Mouse (Mus musculus): Measurements from ENCODE around the gene Atg14. TPM values are rescaled to one million over a fixed set of nuclear protein-coding genes. Genes with fewer than 3 reads are reported as not detected.

Atg14 gene
- polyA plus RNA-seq, 2 experiments: 3.7 to 5.9 TPM

DNA sequence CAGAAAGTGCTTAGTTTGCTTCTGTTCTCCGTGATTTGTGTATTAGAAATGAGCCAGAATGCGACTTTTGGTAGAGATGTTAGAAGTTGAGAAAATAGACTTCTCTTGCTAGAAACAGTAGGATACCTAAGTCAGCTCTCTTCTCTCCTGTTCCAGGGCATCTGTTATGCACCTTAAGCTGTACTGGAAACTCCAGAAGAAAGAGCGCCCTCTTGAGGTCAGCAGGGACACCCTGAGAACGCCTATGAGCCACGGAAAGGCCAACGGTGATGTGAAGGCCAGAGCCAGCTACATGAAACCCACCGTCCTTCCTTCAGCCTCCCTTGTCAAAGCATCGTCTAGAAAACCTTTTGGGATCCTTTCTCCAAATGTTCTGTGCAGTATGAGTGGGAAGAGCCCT, 41.4 kb downstream of the Atg14 start:
- H3K4me1 ChIP-seq (replicated peaks; ENCODE audit: control insufficient read depth in 2 of 2, insufficient read depth in 2 of 2, low read length in 1 of 2): peaks cover 63 to 67% of the 10 kb centered on the region in 2 experiments
- H3K9ac ChIP-seq (replicated peaks): no peak overlapping the region
- H3K9me3 ChIP-seq (ENCODE audit: control insufficient read depth, low read length): no peaks in the 10 kb centered on the region
- H3K27me3 ChIP-seq (ENCODE audit: control insufficient read depth, insufficient read depth, low read length): no peaks in the 10 kb centered on the region
- TF ChIP-seq CTCF (IDR thresholded peaks at IDR 0.05; ENCODE audit: low read depth): peak; percentile 91
- 0 out of 2 replicates have a peak, but pooled peaks have one; percentile 26 for TF ChIP-seq EP300 (IDR thresholded peaks at IDR 0.05; ENCODE audit: low read depth)
- ATAC-seq (ENCODE audit: insufficient read depth): no peak
- H3K4me2 ChIP-seq (ENCODE audit: low read depth): no peak overlapping the region; the same call in 1 of the 2 replicates
- peak overlapping the region; percentile 94 for H3K27ac ChIP-seq
- peaks cover 34% of the 10 kb centered on the region for H3K36me3 ChIP-seq (replicated peaks; ENCODE audit: control insufficient read depth, insufficient read depth, low read depth)
- WGBS (ENCODE audit: insufficient replicate concordance): 31% methylated on average over 8 of the region's 8 CpGs
- peak; percentile 64 to 69 (median 69) for DNase-seq (ENCODE audit: low read depth in 3 of 3, low spot score in 3 of 3)
- H3K4me3 ChIP-seq (ENCODE audit: insufficient read depth in 1 of 2, low read depth in 2 of 2, low read length in 2 of 2): no peak overlapping the region

DNA sequence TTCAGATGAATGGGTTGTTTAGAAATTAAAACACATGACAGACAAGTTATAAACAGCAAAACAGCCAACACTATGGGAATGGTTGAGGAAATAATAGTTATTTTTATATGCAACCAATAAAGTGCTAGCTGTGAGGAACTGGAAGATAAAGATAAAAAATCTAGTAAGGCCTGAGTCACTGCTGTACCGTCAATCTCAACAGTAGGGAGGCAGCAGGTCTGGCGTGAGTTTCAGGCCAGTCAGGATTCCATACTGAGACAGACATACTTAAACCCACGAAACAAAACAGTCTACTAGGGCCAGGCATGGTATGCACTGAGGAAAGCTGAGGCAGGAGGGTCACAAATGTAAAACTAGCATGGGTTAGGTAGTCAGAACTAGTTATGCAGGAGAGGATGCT, 42.2 kb downstream of the Atg14 start:
- Histone ChIP-seq H3K36me3 (replicated peaks; ENCODE audit: control insufficient read depth, insufficient read depth, low read depth) (peaks cover 34% of the 10 kb centered on the region), H3K4me3 (ENCODE audit: insufficient read depth in 1 of 2, low read depth in 2 of 2, low read length in 2 of 2) (peak overlapping the region in 1 of 2 experiments; percentile 27; a peak in 1 of 4 replicates), H3K4me1 (replicated peaks; ENCODE audit: control insufficient read depth in 2 of 2, insufficient read depth in 2 of 2, low read length in 1 of 2) (peaks cover 60 to 61% of the 10 kb centered on the region in 2 experiments), H3K9ac (replicated peaks) (peak overlapping the region; percentile 55), H3K4me2 (ENCODE audit: low read depth) (peak overlapping the region; percentile 68), H3K9me3 (ENCODE audit: control insufficient read depth, low read length) (no peaks in the 10 kb centered on the region), H3K27ac (peak overlapping the region; percentile 94), H3K27me3 (ENCODE audit: control insufficient read depth, insufficient read depth, low read length) (no peaks in the 10 kb centered on the region)
- ATAC-seq (ENCODE audit: insufficient read depth) (peak; percentile 74), DNase-seq (ENCODE audit: low read depth in 3 of 3, low spot score in 3 of 3) (no peak)
- TF ChIP-seq CTCF (IDR thresholded peaks at IDR 0.05; ENCODE audit: low read depth) (no peak), EP300 (IDR thresholded peaks at IDR 0.05; ENCODE audit: low read depth) (peak; percentile 24)
- WGBS (ENCODE audit: insufficient replicate concordance): 33% methylated on average over 3 of the region's 3 CpGs

GRCm38 (mm10) chr14:47527833-47528232, 42.6 kb downstream of the Atg14 start:
- Histone ChIP-seq H3K4me1 (replicated peaks; ENCODE audit: control insufficient read depth in 2 of 2, insufficient read depth in 2 of 2, low read length in 1 of 2) (peaks cover 56 to 57% of the 10 kb centered on the region in 2 experiments), H3K27me3 (ENCODE audit: control insufficient read depth, insufficient read depth, low read length) (no peaks in the 10 kb centered on the region), H3K4me3 (ENCODE audit: insufficient read depth in 1 of 2, low read depth in 2 of 2, low read length in 2 of 2) (peak overlapping the region in 1 of 2 experiments; percentile 27; a peak in 2 of 4 replicates), H3K9ac (replicated peaks) (peak overlapping the region; percentile 55), H3K27ac (peak overlapping the region; percentile 94), H3K36me3 (replicated peaks; ENCODE audit: control insufficient read depth, insufficient read depth, low read depth) (peaks cover 34% of the 10 kb centered on the region), H3K9me3 (ENCODE audit: control insufficient read depth, low read length) (no peaks in the 10 kb centered on the region), H3K4me2 (ENCODE audit: low read depth) (peak overlapping the region; percentile 68)
- DNase-seq (ENCODE audit: low read depth in 3 of 3, low spot score in 3 of 3) (peak; percentile 67 to 77 (median 68)), ATAC-seq (ENCODE audit: insufficient read depth) (peak; percentile 93)
- WGBS (ENCODE audit: insufficient replicate concordance): 16% methylated on average over 2 of the region's 2 CpGs
- TF ChIP-seq CTCF (IDR thresholded peaks at IDR 0.05; ENCODE audit: low read depth) (no peak), EP300 (IDR thresholded peaks at IDR 0.05; ENCODE audit: low read depth) (peak; percentile 82)

DNA sequence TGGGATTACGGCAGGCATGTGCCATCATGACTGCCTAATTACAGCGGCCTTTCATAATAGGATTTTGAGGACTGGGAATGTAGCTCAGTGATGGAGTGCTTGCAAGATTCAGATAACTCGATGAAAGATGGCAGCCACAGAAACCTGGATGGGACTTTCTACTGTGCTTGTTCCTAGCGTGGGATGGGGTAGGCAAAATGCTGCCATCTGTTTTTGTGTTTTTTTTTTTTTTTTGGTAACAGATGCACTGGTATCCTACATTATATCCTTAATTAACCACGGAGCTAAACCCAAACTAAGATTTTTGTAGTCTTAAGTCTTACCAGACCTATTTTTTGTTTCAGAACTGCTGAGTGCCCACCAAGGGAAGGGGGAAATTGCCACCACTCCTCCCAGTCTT, 44.6 kb downstream of the Atg14 start:
- H3K27me3 ChIP-seq (ENCODE audit: control insufficient read depth, insufficient read depth, low read length): no peaks in the 10 kb centered on the region
- ATAC-seq (ENCODE audit: insufficient read depth) (no peak), DNase-seq (ENCODE audit: low read depth in 3 of 3, low spot score in 3 of 3) (no peak)
- H3K4me2 ChIP-seq (ENCODE audit: low read depth): 0 out of 2 replicates have a peak overlapping the region, but pooled peaks have one; percentile 1
- no peak overlapping the region; the same call in 1 of the 2 replicates for H3K9ac ChIP-seq (replicated peaks)
- WGBS (ENCODE audit: insufficient replicate concordance): 84% methylated on average over 5 of the region's 5 CpGs
- H3K4me1 ChIP-seq (replicated peaks; ENCODE audit: control insufficient read depth in 2 of 2, insufficient read depth in 2 of 2, low read length in 1 of 2): peaks cover 64 to 65% of the 10 kb centered on the region in 2 experiments
- H3K9me3 ChIP-seq (ENCODE audit: control insufficient read depth, low read length): no peaks in the 10 kb centered on the region
- H3K4me3 ChIP-seq (ENCODE audit: insufficient read depth in 1 of 2, low read depth in 2 of 2, low read length in 2 of 2): no peak overlapping the region
- H3K36me3 ChIP-seq (replicated peaks; ENCODE audit: control insufficient read depth, insufficient read depth, low read depth): peaks cover 24% of the 10 kb centered on the region
- peak overlapping the region; percentile 94 for H3K27ac ChIP-seq
- no peak for TF ChIP-seq EP300 (IDR thresholded peaks at IDR 0.05; ENCODE audit: low read depth)
- no peak for TF ChIP-seq CTCF (IDR thresholded peaks at IDR 0.05; ENCODE audit: low read depth)

GRCm38 (mm10) chr14:47525374-47525773, 45.1 kb downstream of the Atg14 start:
- Histone ChIP-seq H3K4me3 (ENCODE audit: insufficient read depth in 1 of 2, low read depth in 2 of 2, low read length in 2 of 2) (no peak overlapping the region), H3K27ac (peak overlapping the region; percentile 10), H3K9ac (replicated peaks) (no peak overlapping the region; the same call in none of the 2 replicates), H3K4me2 (ENCODE audit: low read depth) (peak overlapping the region; percentile 1; the same call in 1 of the 2 replicates), H3K4me1 (replicated peaks; ENCODE audit: control insufficient read depth in 2 of 2, insufficient read depth in 2 of 2, low read length in 1 of 2) (peaks cover 69 to 70% of the 10 kb centered on the region in 2 experiments), H3K27me3 (ENCODE audit: control insufficient read depth, insufficient read depth, low read length) (no peaks in the 10 kb centered on the region), H3K9me3 (ENCODE audit: control insufficient read depth, low read length) (no peaks in the 10 kb centered on the region), H3K36me3 (replicated peaks; ENCODE audit: control insufficient read depth, insufficient read depth, low read depth) (peaks cover 20% of the 10 kb centered on the region)
- 59% methylated on average over 8 of the region's 8 CpGs for WGBS (ENCODE audit: insufficient replicate concordance)
- TF ChIP-seq CTCF (IDR thresholded peaks at IDR 0.05; ENCODE audit: low read depth) (no peak), EP300 (IDR thresholded peaks at IDR 0.05; ENCODE audit: low read depth) (no peak)
- no peak for ATAC-seq (ENCODE audit: insufficient read depth)
- DNase-seq (ENCODE audit: low read depth in 3 of 3, low spot score in 3 of 3): no peak
